Mouse (Mus musculus) brain, embryonic 14.5 days (tissue): ENCODE measurements at regions not wholly inside any gene's neighbourhood (a gene's known extent, or its start where the extent isn't known, plus 50 kb on each side); places are given as distances from the start of the nearest gene placed in this dataset.

Experiments
- CTCF ChIP-seq: fragments of 200-500 bp; IDR thresholded peaks from 2 replicates; pipeline ENCODE4 v1.5.1; 2012; ENCODE audit warnings: inconsistent platforms, mild to moderate bottlenecking, moderate library complexity, borderline replicate concordance; ENCODE audit not compliant: insufficient read depth, insufficient read length; ENCODE audit errors: extremely low read depth
- POLR2A ChIP-seq: fragments of 200-500 bp; IDR thresholded peaks from 2 replicates; pipeline ENCODE4 v1.6.1; 2012; ENCODE audit warnings: mild to moderate bottlenecking, inconsistent platforms, borderline replicate concordance; ENCODE audit not compliant: poor library complexity, insufficient read depth, insufficient read length, severe bottlenecking; ENCODE audit errors: extremely low read depth

GRCm38 (mm10) chr16:49635506-49635905 is 63.5 kb upstream of the Ift57 start:
- TF ChIP-seq POLR2A (no peak), CTCF (no peak)
